Mouse (Mus musculus) stomach, embryonic 15.5 days (tissue): ENCODE measurements around the gene Plcxd1. TPM values are rescaled to one million over a fixed set of nuclear protein-coding genes. Genes with fewer than 3 reads are reported as not detected.
"Not testable (repeated sequence)": the region's sequence is repeated elsewhere in the genome, so short reads cannot be mapped to it uniquely, and the experiment has no call there.

Experiments used
- ATAC-seq: fragments of 200-750 bp; cut with Nextera tagmentation; 2 replicates; pipeline ENCODE4 v1.8.0; 2017; ENCODE audit warnings: low read depth, moderate number of reproducible peaks, moderate TSS enrichment; ENCODE audit not compliant: insufficient read depth, low FRiP score
- H3K27ac ChIP-seq: fragments of 300-500 bp; sonication (generic); 2 replicates; pipeline ENCODE4 v1.5.1; 2015; ENCODE audit warnings: mild to moderate bottlenecking, inconsistent platforms
- H3K27me3 ChIP-seq: fragments of 300-500 bp; sonication (generic); replicated peaks from 2 replicates; pipeline ENCODE4 v1.6.1; 2015; ENCODE audit warnings: inconsistent platforms
- H3K36me3 ChIP-seq: fragments of 300-500 bp; sonication (generic); 2 replicates; pipeline ENCODE4 v1.6.1; 2015; ENCODE audit warnings: inconsistent platforms
- H3K4me1 ChIP-seq: fragments of 300-500 bp; sonication (generic); 2 replicates; pipeline ENCODE4 v1.6.1; 2015; ENCODE audit warnings: inconsistent platforms
- H3K4me2 ChIP-seq: fragments of 300-500 bp; sonication (generic); 2 replicates; pipeline ENCODE4 v1.6.1; 2015; ENCODE audit warnings: mild to moderate bottlenecking, inconsistent platforms
- H3K4me3 ChIP-seq: fragments of 300-500 bp; sonication (generic); replicated peaks from 2 replicates; pipeline ENCODE4 v1.5.1; 2015; ENCODE audit warnings: inconsistent platforms
- H3K9ac ChIP-seq: fragments of 300-500 bp; sonication (generic); 2 replicates; pipeline ENCODE4 v1.6.1; 2015; ENCODE audit warnings: inconsistent platforms
- H3K9me3 ChIP-seq: fragments of 300-500 bp; sonication (generic); 2 replicates; pipeline ENCODE4 v1.6.1; 2016; ENCODE audit warnings: inconsistent platforms
- WGBS: fragments of 180-500 bp; shearing (Covaris S2); methylation state at CpG from one replicate; pipeline ENCODE4 v1.1.7; 2015; 5-methylcytosine and 5-hydroxymethylcytosine counted together
- polyA plus RNA-seq: library from polyadenylated mRNA; unstranded; fragments of >200 nt; fragmentation: Nextera tagmentation; extraction: Ambion mirVana; gene quantifications from 2 replicates; pipeline ENCODE4 v1.2.1, GENCODE M21; 2015

Plcxd1 gene
- polyA plus RNA-seq, 1 experiment from 2014 or later: 1.1 TPM

- 83% methylated on average over 3 of the region's 3 CpGs for WGBS
- H3K4me1 ChIP-seq, H3K9me3 ChIP-seq, H3K4me3 ChIP-seq, H3K27ac ChIP-seq, H3K9ac ChIP-seq, H3K27me3 ChIP-seq, ATAC-seq, H3K4me2 ChIP-seq: not testable (repeated sequence)
- H3K36me3 ChIP-seq: peaks cover 11% of the 10 kb centered on the region
Observed at GRCm38 (mm10) chr5:110122380-110122779, 22.6 kb downstream of the Plcxd1 start.

- ATAC-seq: peak; percentile 100
- Histone ChIP-seq H3K4me3 (peak within 1 kb of the TSS; percentile 88), H3K27ac (peak within 1 kb of the TSS; percentile 58; the same call in 1 of the 2 replicates), H3K27me3 (no peaks in the 10 kb centered on the region), H3K9me3 (no peaks in the 10 kb centered on the region), H3K4me1 (no peaks in the 10 kb centered on the region), H3K36me3 (peaks cover 4% of the 10 kb centered on the region; the same call in 1 of the 2 replicates), H3K9ac (peak within 1 kb of the TSS; percentile 59), H3K4me2 (peak within 1 kb of the TSS; percentile 81)
- 4% methylated on average over 46 of the region's 46 CpGs for WGBS
Observed at GRCm38 (mm10) chr5:110135293-110136086, 35.7 kb downstream of the Plcxd1 start, which contains the start of gene Chfr. Gene Chfr, plus strand, starts transcription at chr5:110135842.

- no peak for ATAC-seq
Observed at GRCm38 (mm10) chr5:110136087-110136464, 36.3 kb downstream of the Plcxd1 start.

GRCm38 (mm10) chr5:110137816-110138215 is 38.0 kb downstream of the Plcxd1 start:
- no peak for ATAC-seq
- Histone ChIP-seq H3K9me3 (no peaks in the 10 kb centered on the region), H3K27ac (no peak overlapping the region), H3K9ac (no peak overlapping the region), H3K27me3 (no peaks in the 10 kb centered on the region), H3K4me2 (no peak overlapping the region), H3K4me3 (no peak overlapping the region), H3K36me3 (peaks cover 4% of the 10 kb centered on the region; the same call in 1 of the 2 replicates), H3K4me1 (no peaks in the 10 kb centered on the region)
- 95% methylated on average over 3 of the region's 3 CpGs for WGBS

More at GRCm38 (mm10) chr5:110136087-110136464, 36.3 kb downstream of the Plcxd1 start:
- Histone ChIP-seq H3K4me1 (no peaks in the 10 kb centered on the region), H3K27me3 (no peaks in the 10 kb centered on the region), H3K9me3 (no peaks in the 10 kb centered on the region), H3K4me2 (peak overlapping the region; percentile 81), H3K9ac (peak overlapping the region; percentile 59), H3K4me3 (peak overlapping the region; percentile 88), H3K36me3 (peaks cover 4% of the 10 kb centered on the region; the same call in 1 of the 2 replicates), H3K27ac (peak overlapping the region; percentile 58; the same call in 1 of the 2 replicates)
- 6% methylated on average over 18 of the region's 18 CpGs for WGBS

GRCm38 (mm10) chr5:110139325-110139724 is 39.6 kb downstream of the Plcxd1 start:
- H3K9ac ChIP-seq: no peak overlapping the region
- no peak for ATAC-seq
- H3K27ac ChIP-seq: no peak overlapping the region
- H3K4me2 ChIP-seq: no peak overlapping the region
- H3K4me1 ChIP-seq: no peaks in the 10 kb centered on the region
- peaks cover 13% of the 10 kb centered on the region for H3K36me3 ChIP-seq
- no peak overlapping the region for H3K4me3 ChIP-seq
- H3K27me3 ChIP-seq: no peaks in the 10 kb centered on the region
- no peaks in the 10 kb centered on the region for H3K9me3 ChIP-seq
- 92% methylated on average over 3 of the region's 3 CpGs for whole genome bisulfite sequencing

GRCm38 (mm10) chr5:110140424-110140823 is 40.7 kb downstream of the Plcxd1 start:
- H3K36me3 ChIP-seq: peaks cover 18% of the 10 kb centered on the region
- WGBS: 91% methylated on average over 7 of the region's 7 CpGs
- H3K9me3 ChIP-seq: no peaks in the 10 kb centered on the region
- H3K27me3 ChIP-seq: no peaks in the 10 kb centered on the region
- H3K4me3 ChIP-seq: no peak overlapping the region
- H3K4me2 ChIP-seq: no peak overlapping the region
- no peak overlapping the region for H3K27ac ChIP-seq
- no peak for ATAC-seq
- H3K9ac ChIP-seq: no peak overlapping the region
- H3K4me1 ChIP-seq: no peaks in the 10 kb centered on the region

- WGBS: 89% methylated on average over 2 of the region's 2 CpGs
- Histone ChIP-seq H3K9me3 (no peaks in the 10 kb centered on the region), H3K27me3 (no peaks in the 10 kb centered on the region), H3K36me3 (peaks cover 28% of the 10 kb centered on the region), H3K9ac (no peak overlapping the region), H3K4me1 (no peaks in the 10 kb centered on the region), H3K4me2 (no peak overlapping the region), H3K27ac (no peak overlapping the region), H3K4me3 (no peak overlapping the region)
- no peak for ATAC-seq
Observed at GRCm38 (mm10) chr5:110142309-110142708, 42.5 kb downstream of the Plcxd1 start.

- no peak overlapping the region for H3K4me2 ChIP-seq
- no peaks in the 10 kb centered on the region for H3K9me3 ChIP-seq
- no peak overlapping the region for H3K4me3 ChIP-seq
- H3K27me3 ChIP-seq: no peaks in the 10 kb centered on the region
- 90% methylated on average over 5 of the region's 5 CpGs for WGBS
- no peak overlapping the region for H3K9ac ChIP-seq
- no peak overlapping the region for H3K27ac ChIP-seq
- ATAC-seq: no peak
- peaks cover 28% of the 10 kb centered on the region for H3K36me3 ChIP-seq
- no peaks in the 10 kb centered on the region for H3K4me1 ChIP-seq
Observed at GRCm38 (mm10) chr5:110143007-110143406, 43.2 kb downstream of the Plcxd1 start.

Other genes with a start within 250 kb of the Plcxd1 start
- 0.54 and 0.61 TPM in 2 replicates for gene Gm15446, start 176.6 kb upstream of the Plcxd1 start, polyA plus RNA-seq
- 22.7 and 23.3 TPM in 2 replicates for gene Zfp932, start 103.4 kb upstream of the Plcxd1 start, polyA plus RNA-seq
- 2.8 and 4.6 TPM in 2 replicates for gene Gm17655, start 27.5 kb upstream of the Plcxd1 start, polyA plus RNA-seq
- 1.6 and 1.8 TPM in 2 replicates for gene Gm35315, start 5.5 kb upstream of the Plcxd1 start, polyA plus RNA-seq
- gene Gtpbp6, start 8.2 kb downstream of the Plcxd1 start, polyA plus RNA-seq: 28.7 and 32.3 TPM in 2 replicates
- 5.4 TPM in 2 replicates for gene Zfp605, start 10.1 kb downstream of the Plcxd1 start, polyA plus RNA-seq
- 32.6 and 34.3 TPM in 2 replicates for gene Chfr, start 35.9 kb downstream of the Plcxd1 start, polyA plus RNA-seq
- gene Golga3, start 76.7 kb downstream of the Plcxd1 start, polyA plus RNA-seq: 18.9 and 19.3 TPM in 2 replicates
- 23.8 and 24.8 TPM in 2 replicates for gene Ankle2, start 131.0 kb downstream of the Plcxd1 start, polyA plus RNA-seq
- gene Pgam5, start 169.9 kb downstream of the Plcxd1 start, polyA plus RNA-seq: 50.2 and 55.4 TPM in 2 replicates
- 10.5 and 11.1 TPM in 2 replicates for gene Pxmp2, start 186.2 kb downstream of the Plcxd1 start, polyA plus RNA-seq
- 24.0 and 28.8 TPM in 2 replicates for gene Pole, start 186.3 kb downstream of the Plcxd1 start, polyA plus RNA-seq
- 0.70 and 0.73 TPM in 2 replicates for gene P2rx2, start 243.2 kb downstream of the Plcxd1 start, polyA plus RNA-seq
- gene Lrcol1, start 244.8 kb downstream of the Plcxd1 start, polyA plus RNA-seq: not detected in 2 replicates